Mouse (Mus musculus): ENCODE measurements around the gene Fsip1.

DNA sequence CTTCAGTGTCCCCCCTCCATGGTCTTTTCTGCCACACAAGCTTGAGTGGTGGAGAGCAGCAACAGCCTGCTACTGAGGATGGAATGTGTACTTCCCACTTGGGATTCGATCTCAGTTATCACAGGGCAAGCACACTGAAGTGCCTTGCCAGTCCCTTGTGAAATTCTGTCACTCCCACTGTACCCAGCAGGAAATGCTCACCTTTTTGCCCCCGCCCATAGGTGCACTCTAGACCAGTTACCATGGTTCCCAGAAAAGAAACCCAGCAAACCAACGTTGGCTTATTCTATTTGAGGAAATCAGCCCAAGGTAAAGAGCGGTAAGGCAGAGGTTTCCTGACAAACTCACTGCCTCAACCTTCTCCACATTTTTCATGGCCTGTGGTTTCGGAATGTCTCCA is 47.1 kb downstream of the Fsip1 start:
- no peak for TF ChIP-seq CTCF (IDR thresholded peaks at IDR 0.05)
- no peak for TF ChIP-seq EP300 (IDR thresholded peaks at IDR 0.05)
